Mouse (Mus musculus): ENCODE measurements around the gene Nhej1. TPM values are rescaled to one million over a fixed set of nuclear protein-coding genes. Genes with fewer than 3 reads are reported as not detected.

Gene Nhej1
- polyA plus RNA-seq, 1 experiment, result 7.7 TPM

DNA sequence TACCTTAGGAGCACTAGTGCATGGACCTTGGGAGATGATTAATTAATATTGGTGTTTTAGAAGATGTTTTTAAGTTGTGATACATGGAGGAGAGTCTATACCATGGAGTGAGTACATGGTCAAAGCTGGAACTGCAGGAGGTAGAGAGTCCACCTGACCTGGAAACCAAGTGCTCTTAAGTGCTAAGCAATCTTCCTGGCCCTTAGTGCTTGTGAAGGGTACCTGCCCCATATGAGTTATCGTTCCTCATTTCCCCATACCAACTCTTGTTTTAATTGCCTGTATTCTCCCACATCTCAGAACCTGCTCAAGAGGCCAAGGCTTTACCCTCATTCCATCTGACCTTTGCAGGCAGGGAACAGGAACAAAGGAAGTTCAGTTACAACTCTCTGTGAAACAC, 149.1 kb downstream of the Nhej1 start:
- H3K27me3 ChIP-seq (ENCODE audit: control insufficient read depth, insufficient read depth, low read length), result no peaks in the 10 kb centered on the region
- H3K4me1 ChIP-seq (ENCODE audit: control insufficient read depth, insufficient read depth, low read length), result no peaks in the 10 kb centered on the region
- no peaks in the 10 kb centered on the region for H3K36me3 ChIP-seq (ENCODE audit: control insufficient read depth, insufficient read depth, low read length)
- no peak overlapping the region for H3K27ac ChIP-seq (ENCODE audit: control insufficient read depth, insufficient read depth, low read depth, low read length)
- TF ChIP-seq POLR2A (IDR thresholded peaks at IDR 0.05; ENCODE audit: control insufficient read depth, low read depth, low read length) (no peak), CTCF (IDR thresholded peaks at IDR 0.05; ENCODE audit: control insufficient read depth, insufficient read depth, insufficient replicate concordance, low read depth, low read length) (no peak)
- no peak overlapping the region for H3K4me3 ChIP-seq (ENCODE audit: control insufficient read depth, low read depth, low read length)

DNA sequence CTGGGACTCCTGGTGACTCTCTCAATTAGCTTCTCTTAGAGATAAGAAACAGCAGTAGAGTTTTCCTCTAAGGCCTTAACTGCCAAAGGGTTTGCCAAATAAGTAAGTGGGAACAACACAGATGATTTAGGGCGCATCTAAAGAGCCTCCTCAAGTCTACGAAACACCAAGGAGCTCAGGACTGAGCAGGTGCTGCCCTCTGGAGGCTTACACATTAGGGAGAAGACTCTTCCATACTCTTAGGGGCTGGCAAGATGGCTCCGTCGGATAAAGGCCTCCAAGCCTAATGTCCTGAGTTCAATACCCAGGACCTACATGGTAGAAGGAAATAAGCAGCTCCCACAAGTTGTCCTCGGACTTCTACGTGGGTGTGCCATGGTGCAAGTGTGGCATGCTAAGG, 151.4 kb downstream of the Nhej1 start:
- Histone ChIP-seq H3K27me3 (ENCODE audit: control insufficient read depth, insufficient read depth, low read length) (no peaks in the 10 kb centered on the region), H3K36me3 (ENCODE audit: control insufficient read depth, insufficient read depth, low read length) (no peaks in the 10 kb centered on the region), H3K4me3 (ENCODE audit: control insufficient read depth, low read depth, low read length) (peak overlapping the region; percentile 61), H3K27ac (ENCODE audit: control insufficient read depth, insufficient read depth, low read depth, low read length) (no peak overlapping the region), H3K4me1 (ENCODE audit: control insufficient read depth, insufficient read depth, low read length) (no peaks in the 10 kb centered on the region)
- TF ChIP-seq POLR2A (IDR thresholded peaks at IDR 0.05; ENCODE audit: control insufficient read depth, low read depth, low read length), result no peak
- TF ChIP-seq CTCF (IDR thresholded peaks at IDR 0.05; ENCODE audit: control insufficient read depth, insufficient read depth, insufficient replicate concordance, low read depth, low read length), result no peak

DNA sequence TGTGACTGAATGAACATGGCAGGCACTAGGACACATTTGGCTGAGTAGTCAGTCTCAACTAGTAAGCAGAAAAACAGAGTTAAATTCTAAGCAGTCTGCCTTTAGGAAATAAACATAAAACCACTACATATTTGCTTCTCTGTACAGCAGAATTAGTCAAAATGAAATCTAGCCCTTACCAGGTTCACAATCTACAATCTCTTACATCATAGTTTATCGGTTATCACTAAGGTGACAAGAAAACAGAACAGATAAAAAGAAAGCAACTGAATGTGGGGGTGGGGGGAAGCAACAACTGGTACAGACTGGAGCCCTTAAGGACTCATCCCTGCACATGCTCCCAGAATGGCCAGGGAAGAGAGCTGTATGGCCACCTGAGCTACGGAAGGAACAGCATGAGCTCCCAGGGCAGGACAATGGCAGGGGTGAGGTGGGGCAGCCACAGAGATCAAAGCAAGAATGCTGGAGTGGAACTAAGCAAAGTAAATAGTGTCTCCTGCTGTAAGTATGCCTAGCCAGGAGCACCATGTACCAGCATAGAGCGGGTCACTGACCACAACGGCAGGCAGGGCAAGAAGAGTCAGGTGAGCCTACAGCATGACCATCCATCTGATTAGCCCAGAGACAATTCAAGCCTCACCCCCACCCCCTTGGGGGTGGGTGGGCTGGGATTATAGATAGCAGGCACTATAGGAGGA, 153.5 kb downstream of the Nhej1 start:
- Histone ChIP-seq H3K27ac (ENCODE audit: control insufficient read depth, insufficient read depth, low read depth, low read length) (no peak overlapping the region), H3K4me1 (ENCODE audit: control insufficient read depth, insufficient read depth, low read length) (no peaks in the 10 kb centered on the region), H3K4me3 (ENCODE audit: control insufficient read depth, low read depth, low read length) (no peak overlapping the region), H3K36me3 (ENCODE audit: control insufficient read depth, insufficient read depth, low read length) (no peaks in the 10 kb centered on the region), H3K27me3 (ENCODE audit: control insufficient read depth, insufficient read depth, low read length) (no peaks in the 10 kb centered on the region)
- TF ChIP-seq POLR2A (IDR thresholded peaks at IDR 0.05; ENCODE audit: control insufficient read depth, low read depth, low read length) (no peak), CTCF (IDR thresholded peaks at IDR 0.05; ENCODE audit: control insufficient read depth, insufficient read depth, insufficient replicate concordance, low read depth, low read length) (no peak)

DNA sequence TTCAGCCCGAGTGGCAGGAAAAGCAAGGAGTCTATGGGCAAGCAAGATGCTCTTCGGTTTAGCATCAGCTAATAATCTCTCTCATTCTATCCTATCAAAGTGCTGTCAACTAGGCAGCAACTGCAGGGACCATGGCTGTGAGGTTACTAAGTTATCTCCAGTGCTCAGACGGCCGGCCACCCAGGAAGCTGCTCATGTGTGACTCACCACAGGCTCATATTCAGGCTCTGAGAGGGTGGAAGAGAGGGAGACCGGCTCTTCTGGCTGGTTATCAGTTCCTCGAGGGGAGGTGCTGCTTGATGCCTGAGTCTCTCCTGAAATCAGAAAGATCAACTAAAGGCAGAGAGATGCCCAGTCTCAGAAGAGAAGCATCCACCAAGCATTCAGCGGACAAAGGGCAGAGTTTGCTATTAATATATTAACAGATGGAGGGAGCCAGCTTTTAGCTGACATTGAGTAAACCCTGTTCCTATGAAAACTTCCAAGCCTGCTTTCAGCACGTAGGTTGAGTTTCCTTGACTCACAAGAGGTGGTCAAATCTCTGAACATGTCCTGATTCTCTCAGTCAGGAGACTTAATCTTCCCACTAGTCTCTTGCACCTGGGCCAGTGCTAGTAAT, 156.9 kb downstream of the Nhej1 start:
- no peak overlapping the region for H3K27ac ChIP-seq (ENCODE audit: control insufficient read depth, insufficient read depth, low read depth, low read length)
- H3K4me3 ChIP-seq (ENCODE audit: control insufficient read depth, low read depth, low read length), result no peak overlapping the region
- H3K27me3 ChIP-seq (ENCODE audit: control insufficient read depth, insufficient read depth, low read length), result no peaks in the 10 kb centered on the region
- TF ChIP-seq CTCF (IDR thresholded peaks at IDR 0.05; ENCODE audit: control insufficient read depth, insufficient read depth, insufficient replicate concordance, low read depth, low read length), result no peak
- no peaks in the 10 kb centered on the region for H3K4me1 ChIP-seq (ENCODE audit: control insufficient read depth, insufficient read depth, low read length)
- no peaks in the 10 kb centered on the region for H3K36me3 ChIP-seq (ENCODE audit: control insufficient read depth, insufficient read depth, low read length)

DNA sequence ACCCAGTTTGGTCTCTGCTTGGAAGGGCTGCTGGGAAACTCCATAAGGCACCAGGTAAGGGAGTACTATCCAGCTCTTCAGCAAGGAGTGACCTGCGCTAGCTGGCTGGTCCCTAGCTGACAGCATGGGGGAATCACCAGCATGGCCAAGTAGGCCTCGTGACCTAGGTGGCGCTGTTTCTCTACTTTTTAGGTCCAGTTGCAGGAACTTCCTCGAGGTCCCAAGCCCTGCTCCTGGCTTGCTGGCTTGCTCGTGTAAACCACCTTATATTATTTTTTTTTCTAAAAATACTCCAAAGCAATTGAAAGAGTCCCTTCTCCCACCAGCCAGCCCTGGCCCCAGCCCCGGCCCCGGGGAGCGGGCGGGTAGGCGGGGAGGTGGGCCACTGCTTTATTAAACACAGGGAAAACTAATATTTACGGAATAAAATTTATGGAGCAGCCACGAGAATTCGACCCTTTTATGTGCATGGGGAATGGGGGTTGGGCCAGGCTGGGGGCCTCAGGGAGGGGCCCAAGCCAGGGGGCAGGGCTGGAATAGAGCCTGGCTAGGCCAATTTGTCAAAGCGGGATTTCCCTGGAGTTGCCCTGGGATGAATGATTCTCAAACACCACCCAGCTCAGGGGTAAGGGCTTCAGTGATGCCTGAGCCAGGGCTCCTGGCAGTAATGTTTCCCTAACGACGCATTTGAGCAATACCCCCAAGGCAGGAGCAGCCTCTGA, 160.3 kb downstream of the Nhej1 start:
- TF ChIP-seq CTCF (IDR thresholded peaks at IDR 0.05; ENCODE audit: control insufficient read depth, insufficient read depth, insufficient replicate concordance, low read depth, low read length) (peak; percentile 69; the same call in 1 of the 2 replicates), POLR2A (IDR thresholded peaks at IDR 0.05; ENCODE audit: control insufficient read depth, low read depth, low read length) (no peak)

DNA sequence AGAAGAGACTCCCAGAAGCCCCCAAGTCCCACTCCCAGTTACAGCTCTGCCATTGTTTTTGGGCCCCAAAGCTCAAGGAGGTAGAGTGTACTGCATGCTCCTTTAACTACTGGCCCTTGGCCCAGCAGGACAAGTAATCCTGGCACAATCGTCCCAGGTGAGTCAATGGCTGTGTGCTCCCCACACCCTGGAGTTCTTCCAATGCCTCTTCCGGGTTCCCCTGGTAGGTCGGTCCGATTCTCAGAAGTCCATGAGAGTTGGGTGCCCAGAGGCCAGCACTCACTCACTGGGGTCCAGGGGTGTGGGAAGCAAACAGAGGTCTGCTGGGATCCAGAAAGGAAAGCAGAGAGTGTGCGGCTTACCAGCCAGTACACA, 162.2 kb downstream of the Nhej1 start:
- TF ChIP-seq POLR2A (IDR thresholded peaks at IDR 0.05; ENCODE audit: control insufficient read depth, low read depth, low read length), result no peak
- no peak for TF ChIP-seq CTCF (IDR thresholded peaks at IDR 0.05; ENCODE audit: control insufficient read depth, insufficient read depth, insufficient replicate concordance, low read depth, low read length)

More for the DNA sequence above, 160.3 kb downstream of the Nhej1 start:
- Histone ChIP-seq H3K36me3 (ENCODE audit: control insufficient read depth, insufficient read depth, low read length) (no peaks in the 10 kb centered on the region), H3K4me3 (ENCODE audit: control insufficient read depth, low read depth, low read length) (no peak overlapping the region), H3K4me1 (ENCODE audit: control insufficient read depth, insufficient read depth, low read length) (no peaks in the 10 kb centered on the region), H3K27ac (ENCODE audit: control insufficient read depth, insufficient read depth, low read depth, low read length) (no peak overlapping the region), H3K27me3 (ENCODE audit: control insufficient read depth, insufficient read depth, low read length) (no peaks in the 10 kb centered on the region)

DNA sequence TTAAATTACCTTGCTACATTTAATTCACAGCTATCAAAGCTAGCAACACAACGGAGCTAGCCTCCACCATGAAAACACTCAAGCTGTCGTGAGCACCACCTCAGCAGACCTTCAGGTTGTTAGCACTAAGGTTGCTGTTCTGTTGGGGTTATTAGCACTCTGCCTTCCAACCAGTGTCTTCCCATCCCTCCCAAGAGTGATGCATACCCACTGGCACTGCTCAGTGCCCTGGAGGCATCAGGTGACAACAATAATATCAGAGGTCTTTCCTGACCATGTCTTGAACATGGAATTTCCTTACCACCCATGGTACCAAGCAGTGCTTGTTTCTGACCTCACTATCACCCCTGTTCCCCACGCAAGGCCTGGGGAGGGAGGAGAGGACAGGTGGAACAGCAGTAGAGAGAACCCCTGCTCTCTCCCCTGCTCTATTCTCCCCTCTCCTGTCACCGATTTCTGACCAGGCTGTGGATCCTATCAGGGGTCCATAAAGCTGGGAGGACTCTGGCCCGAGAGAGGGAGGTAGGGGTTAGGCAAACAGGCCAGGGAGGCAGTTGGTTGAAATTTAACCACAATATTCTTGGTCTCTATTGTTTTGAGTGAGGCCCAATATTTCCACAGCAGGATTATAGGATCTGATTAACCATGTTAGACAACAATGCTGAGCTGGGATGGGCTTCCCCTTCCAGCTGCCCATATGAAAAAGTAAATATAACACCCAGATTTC, 162.7 kb downstream of the Nhej1 start:
- no peaks in the 10 kb centered on the region for H3K4me1 ChIP-seq (ENCODE audit: control insufficient read depth, insufficient read depth, low read length)
- TF ChIP-seq CTCF (IDR thresholded peaks at IDR 0.05; ENCODE audit: control insufficient read depth, insufficient read depth, insufficient replicate concordance, low read depth, low read length) (no peak), POLR2A (IDR thresholded peaks at IDR 0.05; ENCODE audit: control insufficient read depth, low read depth, low read length) (no peak)
- no peak overlapping the region for H3K4me3 ChIP-seq (ENCODE audit: control insufficient read depth, low read depth, low read length)
- no peaks in the 10 kb centered on the region for H3K27me3 ChIP-seq (ENCODE audit: control insufficient read depth, insufficient read depth, low read length)
- H3K27ac ChIP-seq (ENCODE audit: control insufficient read depth, insufficient read depth, low read depth, low read length), result no peak overlapping the region
- no peaks in the 10 kb centered on the region for H3K36me3 ChIP-seq (ENCODE audit: control insufficient read depth, insufficient read depth, low read length)

More for the DNA sequence above, 162.2 kb downstream of the Nhej1 start:
- Histone ChIP-seq H3K27me3 (ENCODE audit: control insufficient read depth, insufficient read depth, low read length) (no peaks in the 10 kb centered on the region), H3K36me3 (ENCODE audit: control insufficient read depth, insufficient read depth, low read length) (no peaks in the 10 kb centered on the region), H3K27ac (ENCODE audit: control insufficient read depth, insufficient read depth, low read depth, low read length) (no peak overlapping the region), H3K4me3 (ENCODE audit: control insufficient read depth, low read depth, low read length) (no peak overlapping the region), H3K4me1 (ENCODE audit: control insufficient read depth, insufficient read depth, low read length) (no peaks in the 10 kb centered on the region)

All from testis, adult 2 months (tissue).